Mouse (Mus musculus) embryonic facial prominence, embryonic 12.5 days (tissue): ENCODE results near the gene Stpg2. TPM values are rescaled to one million over a fixed set of nuclear protein-coding genes. Genes with fewer than 3 reads are reported as not detected.
"Not testable (repeated sequence)": the region's sequence is repeated elsewhere in the genome, so short reads cannot be mapped to it uniquely, and the experiment has no call there.

Experiments
- ATAC-seq: fragments of 200-750 bp; cut with Nextera tagmentation; 2 replicates; pipeline ENCODE4 v1.8.0; 2017; ENCODE audit not compliant: insufficient number of reproducible peaks, insufficient read depth, low FRiP score, low TSS enrichment
- H3K27ac ChIP-seq: fragments of 300-500 bp; sonication (generic); 2 replicates; pipeline ENCODE4 v1.5.1; 2016; ENCODE audit warnings: mild to moderate bottlenecking
- H3K27me3 ChIP-seq: fragments of 300-500 bp; sonication (generic); 2 replicates; pipeline ENCODE4 v1.6.1; 2016; ENCODE audit warnings: mild to moderate bottlenecking, moderate library complexity
- H3K36me3 ChIP-seq: fragments of 300-500 bp; sonication (generic); 2 replicates; pipeline ENCODE4 v1.6.1; 2016; ENCODE audit warnings: mild to moderate bottlenecking
- H3K4me1 ChIP-seq: fragments of 300-500 bp; sonication (generic); 2 replicates; pipeline ENCODE4 v1.6.1; 2016
- H3K4me2 ChIP-seq: fragments of 300-500 bp; sonication (generic); replicated peaks from 2 replicates; pipeline ENCODE4 v1.6.1; 2016; ENCODE audit warnings: mild to moderate bottlenecking, moderate library complexity
- H3K4me3 ChIP-seq: fragments of 300-500 bp; sonication (generic); 2 replicates; pipeline ENCODE4 v1.5.1; 2016; ENCODE audit warnings: mild to moderate bottlenecking
- H3K9ac ChIP-seq: fragments of 300-500 bp; sonication (generic); 2 replicates; pipeline ENCODE4 v1.6.1; 2016; ENCODE audit warnings: mild to moderate bottlenecking, moderate library complexity
- H3K9me3 ChIP-seq: fragments of 300-500 bp; sonication (generic); 2 replicates; pipeline ENCODE4 v1.6.1; 2016; ENCODE audit warnings: mild to moderate bottlenecking, moderate library complexity
- WGBS: fragments of 180-500 bp; shearing (Covaris S2); methylation state at CpG from one replicate; pipeline ENCODE4 v1.1.7; 2016; 5-methylcytosine and 5-hydroxymethylcytosine counted together
- polyA plus RNA-seq: library from polyadenylated mRNA; unstranded; fragments of >200 nt; fragmentation: Nextera tagmentation; extraction: Ambion mirVana; gene quantifications from 2 replicates; pipeline ENCODE4 v1.2.1, GENCODE M21; 2016

Stpg2 gene
- polyA plus RNA-seq, 1 experiment from 2014 or later, result 0.15 TPM

- H3K36me3 ChIP-seq, result no peaks in the 10 kb centered on the region
- no peak overlapping the region for H3K27ac ChIP-seq
- H3K9ac ChIP-seq, result no peak overlapping the region
- H3K4me1 ChIP-seq, result no peaks in the 10 kb centered on the region
- H3K4me3 ChIP-seq, result no peak overlapping the region
- no peak for ATAC-seq
- WGBS, result 75% methylated on average over 4 of the region's 4 CpGs
- no peaks in the 10 kb centered on the region for H3K27me3 ChIP-seq
- no peaks in the 10 kb centered on the region for H3K9me3 ChIP-seq
- no peak overlapping the region for H3K4me2 ChIP-seq
These were observed 21.3 kb downstream of the Stpg2 start for GRCm38 (mm10) chr3:139226811-139227210.

- no peaks in the 10 kb centered on the region for H3K4me1 ChIP-seq
- no peak overlapping the region for H3K4me2 ChIP-seq
- no peaks in the 10 kb centered on the region for H3K27me3 ChIP-seq
- no peak overlapping the region for H3K27ac ChIP-seq
- ATAC-seq, result no peak
- H3K9ac ChIP-seq, result no peak overlapping the region
- no peaks in the 10 kb centered on the region for H3K9me3 ChIP-seq
- H3K4me3 ChIP-seq, result no peak overlapping the region
- H3K36me3 ChIP-seq, result no peaks in the 10 kb centered on the region
- WGBS, result 78% methylated on average over 2 of the region's 2 CpGs
These were observed 39.7 kb downstream of the Stpg2 start for GRCm38 (mm10) chr3:139245219-139245618.

- Histone ChIP-seq H3K27ac (no peak overlapping the region), H3K9me3 (no peaks in the 10 kb centered on the region), H3K9ac (no peak overlapping the region), H3K27me3 (no peaks in the 10 kb centered on the region), H3K4me3 (no peak overlapping the region), H3K4me2 (no peak overlapping the region), H3K36me3 (no peaks in the 10 kb centered on the region), H3K4me1 (no peaks in the 10 kb centered on the region)
- no peak for ATAC-seq
- WGBS, result 43% methylated on average over 4 of the region's 4 CpGs
These were observed 41.0 kb downstream of the Stpg2 start for GRCm38 (mm10) chr3:139246508-139246907.

GRCm38 (mm10) chr3:139262359-139262758 is 56.9 kb downstream of the Stpg2 start:
- H3K4me1 ChIP-seq, H3K27me3 ChIP-seq, ATAC-seq, H3K4me2 ChIP-seq, H3K9ac ChIP-seq, H3K4me3 ChIP-seq, H3K36me3 ChIP-seq, H3K9me3 ChIP-seq, H3K27ac ChIP-seq: not testable (repeated sequence)
- 74% methylated on average over 4 of the region's 4 CpGs for WGBS

GRCm38 (mm10) chr3:139297909-139298308 is 92.4 kb downstream of the Stpg2 start:
- Histone ChIP-seq H3K27ac (no peak overlapping the region), H3K4me1 (no peaks in the 10 kb centered on the region), H3K27me3 (no peaks in the 10 kb centered on the region), H3K36me3 (no peaks in the 10 kb centered on the region), H3K4me3 (no peak overlapping the region), H3K9me3 (no peaks in the 10 kb centered on the region), H3K4me2 (no peak overlapping the region), H3K9ac (no peak overlapping the region)
- no peak for ATAC-seq

GRCm38 (mm10) chr3:139308078-139308809 is 102.8 kb downstream of the Stpg2 start:
- ATAC-seq, result no peak
- Histone ChIP-seq H3K9ac (no peak overlapping the region), H3K27me3 (no peaks in the 10 kb centered on the region), H3K27ac (no peak overlapping the region), H3K4me2 (no peak overlapping the region), H3K4me3 (no peak overlapping the region), H3K9me3 (no peaks in the 10 kb centered on the region), H3K36me3 (no peaks in the 10 kb centered on the region), H3K4me1 (no peaks in the 10 kb centered on the region)
- 51% methylated on average over 7 of the region's 7 CpGs for WGBS

GRCm38 (mm10) chr3:139311721-139312120 is 106.2 kb downstream of the Stpg2 start:
- no peaks in the 10 kb centered on the region for H3K9me3 ChIP-seq
- no peak overlapping the region for H3K4me3 ChIP-seq
- no peaks in the 10 kb centered on the region for H3K36me3 ChIP-seq
- no peak for ATAC-seq
- 90% methylated on average over 2 of the region's 2 CpGs for WGBS
- no peaks in the 10 kb centered on the region for H3K27me3 ChIP-seq
- H3K27ac ChIP-seq, result no peak overlapping the region
- H3K4me2 ChIP-seq, result no peak overlapping the region
- H3K9ac ChIP-seq, result no peak overlapping the region
- no peaks in the 10 kb centered on the region for H3K4me1 ChIP-seq

GRCm38 (mm10) chr3:139380494-139380893 is 175.0 kb downstream of the Stpg2 start:
- no peaks in the 10 kb centered on the region for H3K27me3 ChIP-seq
- H3K36me3 ChIP-seq, result no peaks in the 10 kb centered on the region
- H3K4me2 ChIP-seq, result no peak overlapping the region
- ATAC-seq, result no peak
- 88% methylated on average over 3 of the region's 3 CpGs for WGBS
- H3K9ac ChIP-seq, result no peak overlapping the region
- no peaks in the 10 kb centered on the region for H3K9me3 ChIP-seq
- H3K4me3 ChIP-seq, result no peak overlapping the region
- no peak overlapping the region for H3K27ac ChIP-seq
- H3K4me1 ChIP-seq, result no peaks in the 10 kb centered on the region

- 56% methylated on average over 9 of the region's 9 CpGs for WGBS
- no peak overlapping the region for H3K4me2 ChIP-seq
These were observed 191.8 kb downstream of the Stpg2 start for GRCm38 (mm10) chr3:139397077-139397865.

GRCm38 (mm10) chr3:139404673-139405072 is 199.2 kb downstream of the Stpg2 start:
- H3K4me3 ChIP-seq, result no peak overlapping the region
- no peak overlapping the region for H3K9ac ChIP-seq
- no peak for ATAC-seq
- H3K4me2 ChIP-seq, result no peak overlapping the region
- H3K9me3 ChIP-seq, result no peaks in the 10 kb centered on the region
- no peak overlapping the region for H3K27ac ChIP-seq
- no peaks in the 10 kb centered on the region for H3K27me3 ChIP-seq
- no peaks in the 10 kb centered on the region for H3K4me1 ChIP-seq
- H3K36me3 ChIP-seq, result no peaks in the 10 kb centered on the region
- WGBS, result 87% methylated on average over 3 of the region's 3 CpGs

More at GRCm38 (mm10) chr3:139397077-139397865, 191.8 kb downstream of the Stpg2 start:
- Histone ChIP-seq H3K9me3 (no peaks in the 10 kb centered on the region), H3K4me3 (no peak overlapping the region), H3K9ac (no peak overlapping the region), H3K27ac (no peak overlapping the region), H3K4me1 (no peaks in the 10 kb centered on the region), H3K27me3 (no peaks in the 10 kb centered on the region), H3K36me3 (no peaks in the 10 kb centered on the region)
- no peak for ATAC-seq

GRCm38 (mm10) chr3:139419142-139419541 is 213.6 kb downstream of the Stpg2 start:
- Histone ChIP-seq H3K9ac (no peak overlapping the region), H3K36me3 (no peaks in the 10 kb centered on the region), H3K9me3 (no peaks in the 10 kb centered on the region), H3K27me3 (no peaks in the 10 kb centered on the region), H3K27ac (no peak overlapping the region), H3K4me3 (no peak overlapping the region), H3K4me1 (no peaks in the 10 kb centered on the region), H3K4me2 (no peak overlapping the region)
- WGBS, result 77% methylated on average over 5 of the region's 5 CpGs
- ATAC-seq, result no peak

- WGBS, result 80% methylated on average over 7 of the region's 7 CpGs
- Histone ChIP-seq H3K9ac (no peak overlapping the region), H3K36me3 (no peaks in the 10 kb centered on the region), H3K27ac (no peak overlapping the region), H3K27me3 (no peaks in the 10 kb centered on the region), H3K4me1 (no peaks in the 10 kb centered on the region), H3K4me2 (no peak overlapping the region), H3K9me3 (no peaks in the 10 kb centered on the region), H3K4me3 (no peak overlapping the region)
- no peak for ATAC-seq
These were observed 236.7 kb downstream of the Stpg2 start for GRCm38 (mm10) chr3:139442170-139442569.
